Mouse (Mus musculus) pancreas, adult 10 weeks (tissue): Measurements from ENCODE around the gene Flt1. TPM values are rescaled to one million over a fixed set of nuclear protein-coding genes. Genes with fewer than 3 reads are reported as not detected.

ENCODE experiments used
- polyA plus RNA-seq: library from polyadenylated mRNA; stranded (reverse); fragments of 350-450 nt; fragmentation: Illumina TruSeq; extraction: RNeasy Lipid Tissue Mini Kit (QIAGEN cat#74804); gene quantifications from one replicate; pipeline ENCODE4 v1.2.3, GENCODE M21; 2015; ENCODE audit warnings: low read depth, low replicate concordance; ENCODE audit not compliant: insufficient read depth

Flt1 gene
- 39.6 TPM for polyA plus RNA-seq

DNA sequence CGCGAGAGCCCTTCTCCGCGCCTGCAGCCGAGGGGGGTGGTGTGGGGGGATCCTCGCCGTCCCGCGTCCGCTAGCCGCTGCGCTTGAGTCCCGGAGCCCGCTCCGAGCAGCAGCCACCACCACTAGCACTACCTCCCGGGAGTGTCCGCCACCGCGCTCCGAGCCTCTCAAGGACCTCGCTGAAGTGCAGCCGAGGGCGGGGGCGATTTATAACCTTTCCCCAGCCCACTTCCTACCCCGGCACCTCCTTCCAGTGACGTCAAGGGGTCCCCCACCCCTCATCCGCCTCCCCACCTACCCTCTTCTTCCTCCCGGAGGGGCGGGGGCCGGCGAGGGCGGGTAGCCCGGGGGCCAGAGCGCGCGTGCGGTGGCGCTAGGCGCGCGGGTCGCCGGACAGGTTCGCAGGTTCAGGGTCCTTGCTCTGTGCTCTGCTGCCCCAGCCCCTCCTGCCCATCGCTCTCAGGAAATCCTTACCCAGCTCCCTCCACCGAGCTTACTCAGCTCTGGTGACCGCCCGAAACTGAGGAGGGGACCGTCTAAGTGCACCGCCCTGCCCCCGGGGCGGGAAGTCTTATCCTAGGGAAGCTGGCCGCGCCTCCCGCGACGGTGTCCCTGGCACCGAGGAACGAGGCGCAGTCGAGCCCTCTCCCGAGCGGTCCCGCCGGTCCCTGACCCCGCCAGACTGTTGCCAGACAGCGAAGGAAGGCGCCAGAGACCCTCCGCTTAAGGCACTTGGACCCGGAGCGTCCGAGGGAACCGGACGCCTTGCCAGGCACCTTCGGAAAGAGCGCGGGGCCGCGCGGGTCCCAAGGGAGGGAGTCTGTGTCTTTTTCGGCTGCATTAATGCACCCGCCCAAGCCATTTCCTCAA is at the start of gene Flt1:
Flt1 (minus strand) TSS at position 181 of the 870 bp plus-strand sequence.

Other genes starting within 250 kb of the Flt1 start
- 12.9 TPM for gene Pomp, start 134.4 kb upstream of the Flt1 start, polyA plus RNA-seq
- gene Slc46a3, start 168.8 kb upstream of the Flt1 start, polyA plus RNA-seq, result 6.4 TPM
- 1.1 TPM for gene Mtus2, start 231.3 kb upstream of the Flt1 start, polyA plus RNA-seq